Mouse (Mus musculus) forebrain, embryonic 11.5 days (tissue): ENCODE data around the gene Gstm3. TPM values are rescaled to one million over a fixed set of nuclear protein-coding genes. Genes with fewer than 3 reads are reported as not detected.
A peak's percentile ranks its signal among the peaks of the same experiment; 100 is the strongest.

Experiments used
- ATAC-seq: fragments of 200-750 bp; cut with Nextera tagmentation; replicated peaks from 2 replicates; pipeline ENCODE4 v1.8.0; 2017; ENCODE audit warnings: moderate TSS enrichment; ENCODE audit not compliant: low FRiP score
- DNase-seq: peaks from one replicate; pipeline ENCODE4 v3.0.0-alpha.2; 2017; ENCODE audit warnings: low spot score
- H3K27ac ChIP-seq: fragments of 300-500 bp; sonication (generic); 2 replicates; pipeline ENCODE4 v1.5.1; 2014; ENCODE audit warnings: low read depth, low read length
- H3K27me3 ChIP-seq: fragments of 300-500 bp; sonication (generic); 2 replicates; pipeline ENCODE4 v1.6.1; 2014; ENCODE audit warnings: mild to moderate bottlenecking, low read length, mixed read lengths; ENCODE audit not compliant: control insufficient read depth, insufficient read depth
- H3K36me3 ChIP-seq: fragments of 300-500 bp; sonication (generic); 2 replicates; pipeline ENCODE4 v1.6.1; 2014; ENCODE audit warnings: mild to moderate bottlenecking, low read length, moderate library complexity, mixed read lengths; ENCODE audit not compliant: control insufficient read depth, insufficient read depth
- H3K4me1 ChIP-seq: fragments of 300-500 bp; sonication (generic); replicated peaks from 2 replicates; pipeline ENCODE4 v1.6.1; 2014; ENCODE audit warnings: low read length, mixed read lengths; ENCODE audit not compliant: control insufficient read depth, insufficient read depth
- H3K4me2 ChIP-seq: fragments of 300-500 bp; sonication (generic); 2 replicates; pipeline ENCODE4 v1.6.1; 2014; ENCODE audit warnings: low read depth, mild to moderate bottlenecking, low read length, moderate library complexity, mixed read lengths; ENCODE audit not compliant: severe bottlenecking
- H3K4me3 ChIP-seq: fragments of 300-500 bp; sonication (generic); 2 replicates; pipeline ENCODE4 v1.5.1; 2014; ENCODE audit warnings: low read depth, low read length
- H3K9ac ChIP-seq: fragments of 300-500 bp; sonication (generic); 2 replicates; pipeline ENCODE4 v1.6.1; 2014; ENCODE audit warnings: low read length
- H3K9me3 ChIP-seq: fragments of 300-500 bp; sonication (generic); 2 replicates; pipeline ENCODE4 v1.6.1; 2016; ENCODE audit warnings: low read length, mixed read lengths; ENCODE audit not compliant: control insufficient read depth
- WGBS: fragments of 180-500 bp; shearing (Covaris S2); extraction: QIAGEN DNeasy Blood & Tissue Kit; methylation state at CpG from one replicate; pipeline ENCODE4 v1.1.7; 2014; 5-methylcytosine and 5-hydroxymethylcytosine counted together
- polyA plus RNA-seq: library from polyadenylated mRNA; unstranded; fragments of >200 nt; fragmentation: Nextera tagmentation; extraction: Ambion mirVana; gene quantifications from 2 replicates; pipeline ENCODE4 v1.2.1, GENCODE M21; 2014

Gene Gstm3
- polyA plus RNA-seq, 1 experiment from 2014 or later: not detected

GRCm38 (mm10) chr3:107943239-107943990 lies 25.7 kb downstream of the Gstm3 start, which contains the start of gene Gstm6:
TSS of gene Gstm6 (minus strand) at chr3:107943749.
- H3K4me3 ChIP-seq: peak within 1 kb of the TSS; percentile 25
- peak within 1 kb of the TSS; percentile 54 for H3K4me2 ChIP-seq
- ATAC-seq (peak; percentile 74), DNase-seq (peak; percentile 67)
- peaks cover 2% of the 10 kb centered on the region; the same call in 1 of the 2 replicates for H3K4me1 ChIP-seq
- H3K36me3 ChIP-seq: no peaks in the 10 kb centered on the region
- peak within 1 kb of the TSS; percentile 24; the same call in 1 of the 2 replicates for H3K9ac ChIP-seq
- H3K27me3 ChIP-seq: no peaks in the 10 kb centered on the region
- no peaks in the 10 kb centered on the region for H3K9me3 ChIP-seq
- no peak within 1 kb of the TSS for H3K27ac ChIP-seq
- 15% methylated on average over 20 of the region's 20 CpGs for WGBS

GRCm38 (mm10) chr3:107941261-107941660 lies 27.8 kb downstream of the Gstm3 start:
- Histone ChIP-seq H3K27me3 (no peaks in the 10 kb centered on the region), H3K4me3 (no peak overlapping the region), H3K9me3 (no peaks in the 10 kb centered on the region), H3K9ac (no peak overlapping the region), H3K27ac (no peak overlapping the region), H3K4me2 (no peak overlapping the region), H3K4me1 (peaks cover 2% of the 10 kb centered on the region; the same call in 1 of the 2 replicates), H3K36me3 (no peaks in the 10 kb centered on the region)
- ATAC-seq: no peak
- WGBS: 86% methylated on average over 4 of the region's 4 CpGs
- DNase-seq: no peak

GRCm38 (mm10) chr3:107940524-107940923 lies 28.6 kb downstream of the Gstm3 start:
- Histone ChIP-seq H3K27ac (no peak overlapping the region), H3K36me3 (no peaks in the 10 kb centered on the region), H3K27me3 (no peaks in the 10 kb centered on the region), H3K4me2 (no peak overlapping the region), H3K4me3 (no peak overlapping the region), H3K4me1 (peaks cover 2% of the 10 kb centered on the region; the same call in 1 of the 2 replicates), H3K9ac (no peak overlapping the region), H3K9me3 (no peaks in the 10 kb centered on the region)
- DNase-seq: no peak
- no peak for ATAC-seq
- WGBS: 86% methylated on average over 7 of the region's 7 CpGs

- Histone ChIP-seq H3K4me1 (peaks cover 2% of the 10 kb centered on the region; the same call in 1 of the 2 replicates), H3K9ac (no peak overlapping the region), H3K9me3 (no peaks in the 10 kb centered on the region), H3K4me2 (no peak overlapping the region), H3K36me3 (no peaks in the 10 kb centered on the region), H3K27me3 (no peaks in the 10 kb centered on the region), H3K4me3 (no peak overlapping the region), H3K27ac (no peak overlapping the region)
- ATAC-seq (no peak), DNase-seq (no peak)
- 77% methylated on average over 4 of the region's 4 CpGs for WGBS
These were observed 29.3 kb downstream of the Gstm3 start for GRCm38 (mm10) chr3:107939830-107940229.

GRCm38 (mm10) chr3:107939403-107939802 lies 29.7 kb downstream of the Gstm3 start:
- H3K27ac ChIP-seq: no peak overlapping the region
- H3K27me3 ChIP-seq: no peaks in the 10 kb centered on the region
- DNase-seq (peak; percentile 74), ATAC-seq (no peak)
- no peaks in the 10 kb centered on the region for H3K9me3 ChIP-seq
- no peaks in the 10 kb centered on the region for H3K36me3 ChIP-seq
- H3K4me3 ChIP-seq: no peak overlapping the region
- no peak overlapping the region for H3K4me2 ChIP-seq
- no peak overlapping the region for H3K9ac ChIP-seq
- WGBS: 49% methylated on average over 3 of the region's 3 CpGs
- peaks cover 2% of the 10 kb centered on the region; the same call in 1 of the 2 replicates for H3K4me1 ChIP-seq

- no peaks in the 10 kb centered on the region; the same call in 1 of the 2 replicates for H3K4me1 ChIP-seq
- H3K27me3 ChIP-seq: no peaks in the 10 kb centered on the region
- H3K4me3 ChIP-seq: no peak overlapping the region
- H3K4me2 ChIP-seq: no peak overlapping the region
- H3K27ac ChIP-seq: no peak overlapping the region
- no peaks in the 10 kb centered on the region for H3K36me3 ChIP-seq
- H3K9ac ChIP-seq: no peak overlapping the region
- DNase-seq (no peak), ATAC-seq (no peak)
- H3K9me3 ChIP-seq: no peaks in the 10 kb centered on the region
- WGBS: 58% methylated on average over 3 of the region's 3 CpGs
These were observed 33.2 kb downstream of the Gstm3 start for GRCm38 (mm10) chr3:107935888-107936287.

GRCm38 (mm10) chr3:107935268-107935667 lies 33.8 kb downstream of the Gstm3 start:
- Histone ChIP-seq H3K9ac (no peak overlapping the region), H3K4me1 (no peaks in the 10 kb centered on the region; the same call in 1 of the 2 replicates), H3K27me3 (no peaks in the 10 kb centered on the region), H3K27ac (no peak overlapping the region), H3K9me3 (no peaks in the 10 kb centered on the region), H3K4me2 (no peak overlapping the region), H3K36me3 (no peaks in the 10 kb centered on the region), H3K4me3 (no peak overlapping the region)
- 91% methylated on average over 3 of the region's 3 CpGs for WGBS
- no peak for DNase-seq
- no peak for ATAC-seq

GRCm38 (mm10) chr3:107932128-107932527 lies 37.0 kb downstream of the Gstm3 start:
- ATAC-seq: peak; percentile 1; the same call in 1 of the 2 replicates
- Histone ChIP-seq H3K27me3 (no peaks in the 10 kb centered on the region), H3K9me3 (no peaks in the 10 kb centered on the region), H3K4me2 (no peak overlapping the region), H3K27ac (no peak overlapping the region), H3K36me3 (no peaks in the 10 kb centered on the region), H3K9ac (no peak overlapping the region), H3K4me1 (no peaks in the 10 kb centered on the region; the same call in 1 of the 2 replicates), H3K4me3 (no peak overlapping the region)
- DNase-seq: no peak
- WGBS: 82% methylated on average over 6 of the region's 6 CpGs
